Mouse (Mus musculus) 416B (cell line): ENCODE measurements around the gene Epha10.

Experiments
- DNase-seq: peaks from one replicate; pipeline ENCODE4 v3.0.0; 2011; ENCODE audit warnings: low read depth

The Epha10 gene

GRCm38 (mm10) chr4:124880599-124880998, at the start of gene Epha10:
TSS of gene Epha10 (plus strand) at chr4:124880899.
- no peak for DNase-seq

- DNase-seq = no peak
Observed at GRCm38 (mm10) chr4:124832796-124833195, 47.9 kb upstream of the Epha10 start.

GRCm38 (mm10) chr4:124838035-124838700, 42.5 kb upstream of the Epha10 start:
- no peak for DNase-seq

GRCm38 (mm10) chr4:124840998-124841397, 39.7 kb upstream of the Epha10 start:
- peak; percentile 44 for DNase-seq

GRCm38 (mm10) chr4:124843493-124843892, 37.2 kb upstream of the Epha10 start:
- DNase-seq = peak; percentile 39

GRCm38 (mm10) chr4:124847573-124847972, 33.1 kb upstream of the Epha10 start:
- peak; percentile 87 for DNase-seq

- DNase-seq = peak; percentile 49
Observed at GRCm38 (mm10) chr4:124849631-124850260, 31.0 kb upstream of the Epha10 start.

- peak; percentile 92 for DNase-seq
Observed at GRCm38 (mm10) chr4:124850261-124850913, 30.3 kb upstream of the Epha10 start, which contains the start of gene Yrdc. TSS of gene Yrdc (plus strand) at chr4:124850679.

- peak; percentile 79 for DNase-seq
Observed at GRCm38 (mm10) chr4:124850933-124851658, 29.6 kb upstream of the Epha10 start, which contains the start of gene 1110065P20Rik. TSS of gene 1110065P20Rik (minus strand) at chr4:124851196.

GRCm38 (mm10) chr4:124856294-124856693, 24.4 kb upstream of the Epha10 start:
- DNase-seq = no peak

- no peak for DNase-seq
Observed at GRCm38 (mm10) chr4:124858370-124858769, 22.3 kb upstream of the Epha10 start.

- peak; percentile 48 for DNase-seq
Observed at GRCm38 (mm10) chr4:124860446-124860845, 20.3 kb upstream of the Epha10 start.

GRCm38 (mm10) chr4:124861283-124862188, 19.2 kb upstream of the Epha10 start, which contains the start of gene Maneal:
TSS of gene Maneal (minus strand) at chr4:124862171.
- DNase-seq = no peak

- no peak for DNase-seq
Observed at GRCm38 (mm10) chr4:124872719-124873118, 8.0 kb upstream of the Epha10 start.

GRCm38 (mm10) chr4:124881341-124881908, 726 bp downstream of the Epha10 start:
- DNase-seq = no peak

- no peak for DNase-seq
Observed at GRCm38 (mm10) chr4:124882151-124882729, 1.5 kb downstream of the Epha10 start.

- DNase-seq = no peak
Observed at GRCm38 (mm10) chr4:124888702-124889101, 8.0 kb downstream of the Epha10 start.

- DNase-seq = no peak
Observed at GRCm38 (mm10) chr4:124889935-124890334, 9.2 kb downstream of the Epha10 start.

- no peak for DNase-seq
Observed at GRCm38 (mm10) chr4:124890831-124891230, 10.1 kb downstream of the Epha10 start.

- no peak for DNase-seq
Observed at GRCm38 (mm10) chr4:124893769-124894168, 13.1 kb downstream of the Epha10 start.
